Mouse (Mus musculus): ENCODE measurements at regions not wholly inside any gene's neighbourhood (a gene's known extent, or its start where the extent isn't known, plus 50 kb on each side); places are given as distances from the start of the nearest gene placed in this dataset.

DNA sequence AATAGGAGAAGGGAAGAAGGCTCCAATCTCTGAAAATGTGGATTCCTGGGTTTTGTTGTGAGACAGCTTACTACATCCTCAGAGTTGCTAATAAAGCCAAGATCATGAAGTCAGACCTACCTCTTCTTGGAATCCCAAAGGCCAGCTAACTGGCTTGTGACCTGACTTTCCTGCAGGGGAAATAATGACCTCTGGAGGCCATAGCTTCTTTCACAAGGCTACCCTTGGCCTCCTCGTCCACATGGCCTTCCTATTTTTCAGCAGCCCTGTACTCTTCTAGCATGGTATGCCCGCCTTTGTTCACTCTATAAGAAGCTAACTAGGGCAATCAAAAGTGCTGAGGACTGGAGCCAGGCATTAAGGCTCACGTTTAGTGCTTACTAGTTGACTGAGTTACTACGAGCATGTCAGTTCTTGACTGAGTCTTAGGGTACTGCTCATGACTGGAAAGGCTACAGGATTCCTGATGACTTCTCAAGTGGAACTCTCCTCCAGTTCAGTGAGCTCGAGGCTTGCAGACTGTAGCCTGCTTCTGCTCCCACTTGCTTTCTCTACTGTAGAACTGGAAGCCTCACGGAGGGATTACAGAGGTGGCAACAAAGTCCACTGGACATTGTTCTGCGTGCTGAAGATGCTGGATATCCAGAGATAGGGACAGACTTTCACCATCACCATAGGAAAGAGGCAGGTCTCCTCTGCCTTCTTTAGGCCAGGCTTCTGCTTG, 230.8 kb upstream of the Map3k1 start:
- Histone ChIP-seq H3K27me3 (ENCODE audit: control insufficient read depth, insufficient read depth, low read length) (no peaks in the 10 kb centered on the region), H3K27ac (no peak overlapping the region), H3K9ac (ENCODE audit: low read depth, low read length) (no peak overlapping the region), H3K36me3 (ENCODE audit: control insufficient read depth, insufficient read depth, low read length) (no peaks in the 10 kb centered on the region), H3K4me3 (no peak overlapping the region), H3K79me2 (replicated peaks; ENCODE audit: control insufficient read depth, insufficient read depth, low read length) (no peaks in the 10 kb centered on the region), H3K4me1 (ENCODE audit: control insufficient read depth, insufficient read depth, low read length) (peaks cover 2% of the 10 kb centered on the region)
- TF ChIP-seq CTCF (IDR thresholded peaks at IDR 0.05) (no peak), POLR2A (IDR thresholded peaks at IDR 0.05; ENCODE audit: insufficient read depth, low read depth, low read length) (no peak), EP300 (IDR thresholded peaks at IDR 0.05; ENCODE audit: insufficient read depth, low read depth, low read length) (no peak)
- WGBS = 93% methylated on average over 7 of the region's 7 CpGs
- no peak for DNase-seq
- intact Hi-C loops (cut with DNase I) = loop anchor here (2.0 kb wide), 1 partner anchor 29 kb away; no protein-coding TSS in a partner anchor

DNA sequence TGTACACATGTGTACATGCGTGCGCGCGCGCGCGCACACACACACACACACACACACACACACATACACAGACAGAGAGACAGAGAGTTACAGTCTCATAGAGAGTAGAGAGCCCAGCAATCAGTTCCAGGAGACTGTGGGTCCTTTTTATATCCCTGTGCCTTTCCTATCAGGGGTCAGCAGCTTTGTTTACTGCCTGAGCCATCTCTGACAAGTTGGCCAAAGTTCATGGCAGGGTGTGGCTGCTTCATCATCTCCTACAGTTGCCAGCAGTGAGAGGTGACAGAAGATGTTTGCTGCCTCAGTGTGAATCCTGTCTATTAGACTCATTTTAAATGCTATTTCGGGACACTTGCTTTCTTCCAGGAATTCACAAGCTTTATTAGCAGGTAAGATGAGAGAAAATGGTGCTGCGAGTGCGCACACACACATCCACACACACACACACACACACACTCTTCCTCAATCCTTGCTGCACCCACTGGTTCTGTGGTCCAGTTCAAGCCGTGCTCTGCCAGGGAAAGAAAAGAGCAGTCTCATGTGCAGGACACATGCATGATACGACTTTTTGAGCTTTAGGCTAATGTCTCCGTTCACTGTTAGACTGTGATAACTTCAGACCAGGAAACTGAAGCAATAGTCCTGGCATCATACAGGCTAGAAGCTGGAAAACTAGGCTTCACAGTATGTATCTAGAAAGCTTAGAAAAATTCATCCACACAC, 234.9 kb upstream of the Map3k1 start:
- Histone ChIP-seq H3K27ac (no peak overlapping the region), H3K4me3 (no peak overlapping the region), H3K36me3 (ENCODE audit: control insufficient read depth, insufficient read depth, low read length) (no peaks in the 10 kb centered on the region), H3K9ac (ENCODE audit: low read depth, low read length) (no peak overlapping the region), H3K79me2 (replicated peaks; ENCODE audit: control insufficient read depth, insufficient read depth, low read length) (no peaks in the 10 kb centered on the region), H3K4me1 (ENCODE audit: control insufficient read depth, insufficient read depth, low read length) (peaks cover 2% of the 10 kb centered on the region), H3K27me3 (ENCODE audit: control insufficient read depth, insufficient read depth, low read length) (no peaks in the 10 kb centered on the region)
- WGBS = 84% methylated on average over 13 of the region's 13 CpGs
- DNase-seq = no peak
- TF ChIP-seq POLR2A (IDR thresholded peaks at IDR 0.05; ENCODE audit: insufficient read depth, low read depth, low read length) (no peak), CTCF (IDR thresholded peaks at IDR 0.05) (no peak), EP300 (IDR thresholded peaks at IDR 0.05; ENCODE audit: insufficient read depth, low read depth, low read length) (no peak)
- intact Hi-C loops (cut with DNase I) = no loop called here

DNA sequence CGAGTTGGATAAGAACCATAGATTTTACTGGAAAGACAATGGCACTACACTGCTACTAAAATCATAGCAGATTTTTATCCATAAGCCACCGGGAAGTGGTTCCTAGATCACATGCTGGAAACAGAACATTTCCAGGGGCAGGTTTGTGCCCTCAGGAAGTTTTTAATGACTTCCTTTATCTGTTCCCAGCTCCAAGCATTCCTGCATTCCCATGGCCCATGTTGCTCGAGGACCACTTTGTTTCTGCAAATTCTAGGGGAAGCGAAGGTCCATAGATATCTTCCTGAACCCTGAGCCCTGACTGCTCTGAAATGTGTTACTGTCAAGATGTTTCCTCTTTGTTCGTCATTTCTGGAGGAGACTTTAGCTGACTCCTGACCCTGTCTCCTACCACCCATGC, 235.6 kb upstream of the Map3k1 start:
- TF ChIP-seq CTCF (IDR thresholded peaks at IDR 0.05) (no peak), POLR2A (IDR thresholded peaks at IDR 0.05; ENCODE audit: insufficient read depth, low read depth, low read length) (no peak), EP300 (IDR thresholded peaks at IDR 0.05; ENCODE audit: insufficient read depth, low read depth, low read length) (no peak)
- Histone ChIP-seq H3K36me3 (ENCODE audit: control insufficient read depth, insufficient read depth, low read length) (no peaks in the 10 kb centered on the region), H3K4me3 (no peak overlapping the region), H3K27ac (no peak overlapping the region), H3K27me3 (ENCODE audit: control insufficient read depth, insufficient read depth, low read length) (no peaks in the 10 kb centered on the region), H3K79me2 (replicated peaks; ENCODE audit: control insufficient read depth, insufficient read depth, low read length) (no peaks in the 10 kb centered on the region), H3K4me1 (ENCODE audit: control insufficient read depth, insufficient read depth, low read length) (peaks cover 2% of the 10 kb centered on the region), H3K9ac (ENCODE audit: low read depth, low read length) (no peak overlapping the region)
- no peak for DNase-seq
- 57% methylated on average over 5 of the region's 5 CpGs for WGBS
- intact Hi-C loops (cut with DNase I) = no loop called here

DNA sequence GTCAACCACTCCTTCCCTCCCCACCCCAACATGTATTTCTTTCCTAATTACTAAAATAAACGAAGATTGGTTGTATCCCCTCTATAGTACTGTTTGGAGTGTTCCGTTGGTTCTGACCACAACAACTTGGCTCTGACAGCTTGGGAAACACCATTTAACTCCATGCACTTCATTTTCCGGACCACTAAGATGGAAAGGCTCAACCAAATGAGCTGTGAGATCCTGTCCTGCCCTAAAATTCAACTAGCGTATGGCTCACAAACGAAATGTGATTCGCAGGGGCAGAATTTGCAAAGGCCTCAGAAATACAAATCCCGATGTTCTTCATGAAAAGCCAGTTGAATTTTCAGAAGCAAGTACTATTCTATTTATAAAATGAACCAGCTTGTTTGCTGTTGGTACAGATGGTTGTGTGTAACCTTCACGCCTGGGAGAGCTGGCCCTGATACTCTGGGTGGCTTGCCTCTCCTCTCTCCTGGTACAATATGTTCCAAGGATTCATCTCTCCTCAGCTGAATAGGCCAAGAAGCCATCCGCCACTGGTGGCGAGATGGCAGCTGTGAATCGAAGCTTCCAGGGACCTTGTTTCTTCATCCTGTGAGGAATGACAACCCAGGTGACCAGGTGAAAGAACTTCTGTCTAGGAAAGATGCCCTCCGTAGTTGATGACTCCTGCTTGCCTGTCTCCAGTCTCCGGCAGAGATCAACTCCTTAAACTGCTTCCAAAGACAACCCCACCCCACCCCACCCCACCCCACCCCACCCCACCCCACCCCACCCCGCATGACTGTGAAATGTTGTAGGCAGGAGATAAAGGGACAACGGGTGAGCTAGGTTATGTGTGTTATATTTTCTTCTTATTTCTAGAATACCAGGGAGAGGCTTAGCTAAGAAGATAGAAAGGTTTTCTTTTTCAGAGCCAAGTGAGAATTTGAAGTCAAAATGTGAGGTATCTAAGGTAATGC, 237.7 kb upstream of the Map3k1 start:
- no peak overlapping the region for H3K27ac ChIP-seq

GRCm38 (mm10) chr13:112047408-112047807, 238.6 kb upstream of the Map3k1 start:
- H3K4me1 ChIP-seq (ENCODE audit: control insufficient read depth, insufficient read depth, low read length) = peaks cover 4% of the 10 kb centered on the region
- no peak overlapping the region for H3K9ac ChIP-seq (ENCODE audit: low read depth, low read length)
- no peaks in the 10 kb centered on the region for H3K27me3 ChIP-seq (ENCODE audit: control insufficient read depth, insufficient read depth, low read length)
- 31% methylated on average over 3 of the region's 3 CpGs for WGBS
- TF ChIP-seq POLR2A (IDR thresholded peaks at IDR 0.05; ENCODE audit: insufficient read depth, low read depth, low read length) (no peak), EP300 (IDR thresholded peaks at IDR 0.05; ENCODE audit: insufficient read depth, low read depth, low read length) (no peak), CTCF (IDR thresholded peaks at IDR 0.05) (no peak)
- H3K4me3 ChIP-seq = no peak overlapping the region
- DNase-seq = no peak
- intact Hi-C loops (cut with DNase I) = no loop called here
- H3K79me2 ChIP-seq (replicated peaks; ENCODE audit: control insufficient read depth, insufficient read depth, low read length) = no peaks in the 10 kb centered on the region
- H3K36me3 ChIP-seq (ENCODE audit: control insufficient read depth, insufficient read depth, low read length) = no peaks in the 10 kb centered on the region; the same call in 1 of the 2 replicates
- no peak overlapping the region for H3K27ac ChIP-seq

More for the DNA sequence above, 237.7 kb upstream of the Map3k1 start:
- H3K79me2 ChIP-seq (replicated peaks; ENCODE audit: control insufficient read depth, insufficient read depth, low read length) = no peaks in the 10 kb centered on the region
- 91% methylated on average over 15 of the region's 15 CpGs for WGBS
- no peaks in the 10 kb centered on the region for H3K27me3 ChIP-seq (ENCODE audit: control insufficient read depth, insufficient read depth, low read length)
- no peaks in the 10 kb centered on the region; the same call in 1 of the 2 replicates for H3K36me3 ChIP-seq (ENCODE audit: control insufficient read depth, insufficient read depth, low read length)
- TF ChIP-seq EP300 (IDR thresholded peaks at IDR 0.05; ENCODE audit: insufficient read depth, low read depth, low read length) = no peak
- TF ChIP-seq CTCF (IDR thresholded peaks at IDR 0.05) = no peak
- no peak for TF ChIP-seq POLR2A (IDR thresholded peaks at IDR 0.05; ENCODE audit: insufficient read depth, low read depth, low read length)
- peaks cover 4% of the 10 kb centered on the region for H3K4me1 ChIP-seq (ENCODE audit: control insufficient read depth, insufficient read depth, low read length)
- DNase-seq = no peak
- intact Hi-C loops (cut with DNase I) = no loop called here
- H3K9ac ChIP-seq (ENCODE audit: low read depth, low read length) = no peak overlapping the region
- H3K4me3 ChIP-seq = no peak overlapping the region

Measured in heart, adult 2 months (tissue).